Mouse (Mus musculus) Patski (cell line): ENCODE results near the gene Cyp11a1. TPM values are rescaled to one million over a fixed set of nuclear protein-coding genes. Genes with fewer than 3 reads are reported as not detected.

Source experiments
- ATAC-seq: fragments of 100-300 bp; one replicate; pipeline ENCODE4 v1.8.0; 2021
- CTCF ChIA-PET: fragments of 350-600 bp; sonication (Branson Sonifier 250); formaldehyde crosslinking; loops from one replicate; lab custom pipeline; 2022; ENCODE audit warnings: inconsistent platforms; lab: Charles Lee
- POLR2A ChIA-PET: fragments of 350-600 bp; sonication (Branson Sonifier 250); formaldehyde crosslinking; loops from one replicate; lab custom pipeline; 2022; ENCODE audit warnings: antibody characterized with exemption, inconsistent platforms; lab: Charles Lee
- DNase-seq: peaks from one replicate; pipeline ENCODE4 v3.0.0-alpha.2; 2011; ENCODE audit warnings: low read depth, low spot score
- H3K27me3 ChIP-seq: fragments of 371-371 bp; one replicate; pipeline ENCODE4 v1.5.1; 2021
- CTCF ChIP-seq: fragments of 100-300 bp; IDR thresholded peaks from one replicate; pipeline ENCODE4 v1.5.1; 2021
- in situ Hi-C: fragments of 300-500 bp; cut with MboI; formaldehyde crosslinking; loops from 3 replicates; pipeline ENCODE4 v1.11.1; 2018; ENCODE audit warnings: low pct_unique_long_range_greater_than_20kb, mixed read lengths
- polyA plus RNA-seq: library from polyadenylated mRNA; unstranded; gene quantifications from one replicate; pipeline ENCODE4 v1.2.3, GENCODE M21; 2021

The Cyp11a1 gene
- polyA plus RNA-seq, 1 experiment from 2014 or later, result 0.13 TPM

DNA sequence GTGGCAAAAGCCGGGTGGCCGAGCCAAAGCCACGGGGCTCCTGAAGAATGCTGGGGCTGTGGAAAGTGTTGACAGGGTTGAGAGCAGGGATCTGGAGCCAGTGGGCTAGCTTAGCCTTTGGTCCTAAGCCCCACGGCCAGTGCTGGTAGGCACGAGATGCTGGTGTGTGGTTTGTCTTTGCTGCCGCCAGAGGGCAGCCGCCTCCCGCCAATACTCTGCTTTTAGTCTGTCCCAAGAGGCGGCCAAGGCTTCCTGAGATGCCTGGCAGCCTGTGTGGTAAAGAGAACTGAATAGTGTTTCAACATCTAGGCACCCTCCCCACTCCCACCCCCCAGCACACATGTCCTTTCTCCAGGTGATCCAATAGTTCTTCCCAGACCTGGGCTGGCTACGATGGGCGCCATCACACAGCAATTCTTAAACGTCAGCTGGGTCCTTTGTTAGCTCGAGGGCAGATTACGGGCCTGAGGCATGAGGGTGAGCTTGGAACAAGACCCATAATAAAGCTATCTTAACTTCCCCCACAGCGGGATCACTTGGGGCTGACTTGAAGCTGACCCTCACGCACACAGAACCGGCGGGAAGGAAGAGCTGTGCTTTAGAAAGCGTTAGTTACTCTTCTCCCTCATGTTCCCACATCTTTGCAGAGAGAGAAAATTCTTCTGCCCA lies 32.4 kb downstream of the Cyp11a1 start:
- DNase-seq, result no peak
- ATAC-seq, result peak; percentile 54
- POLR2A ChIA-PET, result interaction anchor here (2.8 kb wide), 1 partner anchor 176 kb away, joined by 17 read pairs; no protein-coding TSS in a partner anchor
- CTCF ChIA-PET, result interaction anchor here (0.7 to 5.2 kb wide), 17 partner anchors 10 to 245 kb away, joined by 3 to 48 read pairs (median 5); partner anchors contain the start of genes Islr and Islr2
- H3K27me3 ChIP-seq, result no peaks in the 10 kb centered on the region
- in situ Hi-C loops, result no loop called here
- TF ChIP-seq CTCF, result no peak

DNA sequence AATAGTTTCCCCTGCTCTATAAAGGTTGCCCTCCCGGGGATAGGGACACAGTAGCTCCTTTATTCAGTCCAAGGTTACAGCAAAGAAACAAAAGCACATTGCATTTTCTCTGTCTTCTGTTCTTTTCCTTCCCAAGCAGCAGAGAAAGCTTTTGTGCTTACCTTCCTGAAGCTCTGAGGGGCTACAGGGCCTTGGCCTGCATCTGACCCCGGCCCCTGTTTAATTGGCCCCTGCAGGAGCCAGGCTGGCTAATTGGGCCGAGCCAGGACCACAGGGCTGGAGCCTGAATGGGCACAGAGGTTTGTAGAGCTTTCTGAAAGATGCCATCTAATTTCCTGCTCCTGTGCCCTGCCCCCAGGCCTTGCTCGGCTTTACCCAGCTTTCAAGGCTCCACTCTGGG lies 34.8 kb downstream of the Cyp11a1 start:
- no peak for ATAC-seq
- no peaks in the 10 kb centered on the region for H3K27me3 ChIP-seq
- DNase-seq, result no peak
- ChIA-PET POLR2A (interaction anchor here (1.4 kb wide), 1 partner anchor 75 kb away, joined by 3 read pairs; no protein-coding TSS in a partner anchor), CTCF (interaction anchor here (0.8 to 5.2 kb wide), 4 partner anchors 9 to 169 kb away, joined by 3 to 48 read pairs (median 23); partner anchors contain the start of genes Islr and Islr2)
- in situ Hi-C loops, result no loop called here
- TF ChIP-seq CTCF, result no peak

DNA sequence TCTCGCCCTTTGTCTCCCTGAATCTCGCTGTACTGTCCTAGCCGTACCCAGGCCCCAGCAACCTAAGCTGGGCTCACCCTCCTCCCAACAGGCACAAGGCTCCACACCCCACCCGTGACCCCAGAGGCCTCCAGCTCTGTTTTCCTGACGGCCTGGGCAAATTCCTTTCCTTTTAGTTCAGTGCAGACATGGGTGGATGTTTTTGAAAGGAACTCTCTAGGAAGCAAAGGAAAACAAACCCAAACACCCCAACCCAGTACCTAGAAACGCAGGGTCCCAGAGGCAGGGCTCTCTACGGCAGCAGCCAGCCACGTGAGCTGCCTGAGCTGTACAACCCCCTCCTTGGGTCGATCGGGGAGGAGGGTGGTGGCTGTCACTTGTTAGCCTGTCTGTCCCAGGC lies 36.2 kb downstream of the Cyp11a1 start:
- no peak for TF ChIP-seq CTCF
- in situ Hi-C loops, result no loop called here
- ChIA-PET POLR2A (interaction anchor here (0.7 to 1.4 kb wide), 2 partner anchors 8 to 73 kb away, joined by 3 read pairs; no protein-coding TSS in a partner anchor), CTCF (interaction anchor here (0.7 to 5.2 kb wide), 5 partner anchors 8 to 168 kb away, joined by 3 to 48 read pairs (median 7); partner anchors contain the start of genes Islr and Islr2)
- ATAC-seq (no peak), DNase-seq (no peak)
- no peaks in the 10 kb centered on the region for H3K27me3 ChIP-seq

- no peak for ATAC-seq
- ChIA-PET CTCF (no interaction called here), POLR2A (no interaction called here)
- in situ Hi-C loops, result no loop called here
- DNase-seq, result no peak
- TF ChIP-seq CTCF, result no peak
- no peaks in the 10 kb centered on the region for H3K27me3 ChIP-seq
Observed at GRCm38 (mm10) chr9:58043496-58044017, 37.3 kb downstream of the Cyp11a1 start.

DNA sequence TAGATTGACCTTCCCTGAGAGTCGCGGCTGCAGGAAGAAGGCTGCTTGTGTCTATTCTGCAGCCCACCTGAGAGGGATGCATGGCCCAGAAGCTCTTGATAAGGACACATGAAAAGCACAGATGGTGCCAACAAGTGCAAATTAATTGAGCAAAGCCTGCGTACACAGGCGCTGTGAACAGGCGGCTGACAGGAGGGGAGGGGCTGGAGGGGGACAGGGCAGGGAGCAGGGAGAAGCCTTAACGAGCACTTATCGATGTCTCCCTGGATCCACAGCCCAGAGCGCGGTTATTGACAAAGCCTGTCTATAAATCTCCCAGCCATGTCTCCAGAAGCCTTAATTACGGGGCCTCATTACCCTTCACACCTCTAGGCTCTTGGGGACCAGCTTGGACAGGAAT lies 38.6 kb downstream of the Cyp11a1 start:
- no peak for ATAC-seq
- no peak for TF ChIP-seq CTCF
- H3K27me3 ChIP-seq, result no peaks in the 10 kb centered on the region
- POLR2A ChIA-PET, result interaction anchor here (0.7 kb wide), 1 partner anchor 87 kb away, joined by 3 read pairs; no protein-coding TSS in a partner anchor
- in situ Hi-C loops, result no loop called here
- no peak for DNase-seq
- CTCF ChIA-PET, result no interaction called here

- H3K27me3 ChIP-seq, result no peaks in the 10 kb centered on the region
- no peak for TF ChIP-seq CTCF
- CTCF ChIA-PET, result interaction anchor here (1.2 kb wide), 1 partner anchor 181 kb away, joined by 4 read pairs; no protein-coding TSS in a partner anchor
- in situ Hi-C loops, result no loop called here
- ATAC-seq (no peak), DNase-seq (no peak)
- POLR2A ChIA-PET, result no interaction called here
Observed at GRCm38 (mm10) chr9:58045646-58046045, 39.4 kb downstream of the Cyp11a1 start.

- no peak for TF ChIP-seq CTCF
- in situ Hi-C loops, result no loop called here
- ATAC-seq, result no peak
- no peak for DNase-seq
- H3K27me3 ChIP-seq, result no peaks in the 10 kb centered on the region
- POLR2A ChIA-PET, result no interaction called here
- CTCF ChIA-PET, result interaction anchor here (6.0 to 10.8 kb wide), 2 partner anchors 7 to 160 kb away, joined by 48 to 107 read pairs; partner anchors contain the start of genes Islr and Islr2
Observed at GRCm38 (mm10) chr9:58047061-58047460, 40.9 kb downstream of the Cyp11a1 start.

DNA sequence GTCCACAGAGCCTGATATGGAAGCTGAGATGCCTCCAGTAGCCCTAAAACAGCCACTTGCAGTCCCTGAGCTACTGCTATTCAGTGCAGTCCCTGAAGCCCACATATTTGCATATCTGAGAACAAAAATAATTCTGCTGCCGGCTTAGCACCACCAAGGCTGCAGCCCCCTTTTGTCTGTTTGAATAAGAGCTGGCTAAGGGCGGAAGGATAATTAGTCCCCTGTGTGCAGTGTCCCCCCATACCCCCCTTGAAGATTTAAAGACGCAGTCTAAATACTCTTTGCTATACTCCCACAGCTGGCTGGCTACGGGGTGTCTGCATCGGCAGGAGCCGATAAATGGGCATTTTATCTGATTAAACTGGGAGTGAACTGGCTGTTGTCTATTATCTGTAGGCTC lies 42.4 kb downstream of the Cyp11a1 start:
- CTCF ChIA-PET, result interaction anchor here (0.8 to 10.8 kb wide), 5 partner anchors 8 to 232 kb away, joined by 3 to 107 read pairs (median 6); partner anchors contain the start of genes Islr and Islr2
- DNase-seq, result no peak
- POLR2A ChIA-PET, result interaction anchor here (1.1 kb wide), 1 partner anchor 9 kb away, joined by 3 read pairs; no protein-coding TSS in a partner anchor
- no peak for TF ChIP-seq CTCF
- H3K27me3 ChIP-seq, result no peaks in the 10 kb centered on the region
- no peak for ATAC-seq
- in situ Hi-C loops, result no loop called here

- CTCF ChIA-PET, result interaction anchor here (1.5 to 10.8 kb wide), 5 partner anchors 9 to 164 kb away, joined by 4 to 107 read pairs (median 6); partner anchors contain the start of genes Islr and Islr2
- ATAC-seq, result no peak
Observed at GRCm38 (mm10) chr9:58049186-58049585, 43.0 kb downstream of the Cyp11a1 start.

DNA sequence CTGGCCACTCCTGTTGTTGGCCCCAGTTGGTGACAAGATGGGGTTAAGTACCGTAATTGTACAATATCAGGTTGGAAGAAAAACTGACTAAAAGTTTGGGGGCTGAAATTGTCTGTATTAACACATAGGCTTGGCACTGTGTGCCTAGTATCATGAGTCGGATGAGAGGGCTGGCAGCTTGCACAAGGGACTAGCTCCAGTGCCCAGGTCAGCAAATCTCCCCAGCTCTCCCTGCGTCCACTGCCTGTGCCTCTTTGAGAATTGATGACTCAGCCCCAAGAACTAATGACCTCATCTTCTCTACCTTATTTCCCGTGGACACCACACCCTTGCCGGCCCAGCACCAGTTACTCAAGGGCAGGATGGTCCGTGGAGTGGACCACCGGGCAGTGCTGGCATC lies 43.6 kb downstream of the Cyp11a1 start:
- DNase-seq (no peak), ATAC-seq (peak; percentile 38)
- in situ Hi-C loops, result loop anchor here (5.0 kb wide), 1 partner anchor 152 kb away; the partner anchor contains the start of genes Islr and Islr2
- no peaks in the 10 kb centered on the region for H3K27me3 ChIP-seq
- no peak for TF ChIP-seq CTCF
- ChIA-PET POLR2A (no interaction called here), CTCF (interaction anchor here (0.7 to 10.8 kb wide), 9 partner anchors 10 to 177 kb away, joined by 3 to 107 read pairs (median 4); partner anchors contain the start of genes Islr and Islr2)

More at GRCm38 (mm10) chr9:58049186-58049585, 43.0 kb downstream of the Cyp11a1 start:
- POLR2A ChIA-PET, result no interaction called here
- no peaks in the 10 kb centered on the region for H3K27me3 ChIP-seq
- TF ChIP-seq CTCF, result no peak
- in situ Hi-C loops, result no loop called here
- DNase-seq, result no peak
